Mouse (Mus musculus): Measurements from ENCODE around the gene Adam22.
"Not testable (repeated sequence)": the region's sequence is repeated elsewhere in the genome, so short reads cannot be mapped to it uniquely, and the experiment has no call there.

The Adam22 gene

GRCm38 (mm10) chr5:8312324-8312723 lies 55.6 kb downstream of the Adam22 start:
- DNase-seq, result no peak

GRCm38 (mm10) chr5:8310907-8311306 lies 57.1 kb downstream of the Adam22 start:
- DNase-seq, result no peak

- DNase-seq, result no peak
Measured at GRCm38 (mm10) chr5:8297719-8298419, 70.1 kb downstream of the Adam22 start.

GRCm38 (mm10) chr5:8293287-8293686 lies 74.7 kb downstream of the Adam22 start:
- DNase-seq, result no peak

GRCm38 (mm10) chr5:8291496-8291895 lies 76.5 kb downstream of the Adam22 start:
- DNase-seq, result no peak

GRCm38 (mm10) chr5:8289678-8290614 lies 78.0 kb downstream of the Adam22 start:
- DNase-seq, result no peak

- DNase-seq, result no peak
Measured at GRCm38 (mm10) chr5:8284123-8284522, 83.8 kb downstream of the Adam22 start.

- no peak for DNase-seq
Measured at GRCm38 (mm10) chr5:8276141-8276540, 91.8 kb downstream of the Adam22 start.

GRCm38 (mm10) chr5:8257366-8257765 lies 110.6 kb downstream of the Adam22 start:
- DNase-seq, result no peak

GRCm38 (mm10) chr5:8256487-8256886 lies 111.5 kb downstream of the Adam22 start:
- no peak for DNase-seq

- DNase-seq, result no peak
Measured at GRCm38 (mm10) chr5:8244696-8245095, 123.3 kb downstream of the Adam22 start.

- no peak for DNase-seq
Measured at GRCm38 (mm10) chr5:8243064-8243615, 124.8 kb downstream of the Adam22 start.

- DNase-seq, result no peak
Measured at GRCm38 (mm10) chr5:8242660-8243059, 125.3 kb downstream of the Adam22 start.

GRCm38 (mm10) chr5:8227073-8227472 lies 140.9 kb downstream of the Adam22 start:
- no peak for DNase-seq

GRCm38 (mm10) chr5:8224321-8224705 lies 143.6 kb downstream of the Adam22 start:
- DNase-seq, result no peak

- DNase-seq, result no peak
Measured at GRCm38 (mm10) chr5:8223597-8224320, 144.2 kb downstream of the Adam22 start.

- DNase-seq, result no peak
Measured at GRCm38 (mm10) chr5:8221630-8222029, 146.3 kb downstream of the Adam22 start.

GRCm38 (mm10) chr5:8215841-8216240 lies 152.1 kb downstream of the Adam22 start:
- no peak for DNase-seq

- not testable (repeated sequence) for DNase-seq
Measured at GRCm38 (mm10) chr5:8184992-8185391, 183.0 kb downstream of the Adam22 start.

GRCm38 (mm10) chr5:8180646-8181045 lies 187.3 kb downstream of the Adam22 start:
- DNase-seq, result no peak

- no peak for DNase-seq
Measured at GRCm38 (mm10) chr5:8178111-8178510, 189.8 kb downstream of the Adam22 start.

GRCm38 (mm10) chr5:8164773-8165172 lies 203.2 kb downstream of the Adam22 start:
- DNase-seq, result no peak

- no peak for DNase-seq
Measured at GRCm38 (mm10) chr5:8151645-8152044, 216.3 kb downstream of the Adam22 start.
